Mouse (Mus musculus): ENCODE data around the gene Gm20422.
"Not testable (repeated sequence)": the region's sequence is repeated elsewhere in the genome, so short reads cannot be mapped to it uniquely, and the experiment has no call there.

Gm20422 gene

DNA sequence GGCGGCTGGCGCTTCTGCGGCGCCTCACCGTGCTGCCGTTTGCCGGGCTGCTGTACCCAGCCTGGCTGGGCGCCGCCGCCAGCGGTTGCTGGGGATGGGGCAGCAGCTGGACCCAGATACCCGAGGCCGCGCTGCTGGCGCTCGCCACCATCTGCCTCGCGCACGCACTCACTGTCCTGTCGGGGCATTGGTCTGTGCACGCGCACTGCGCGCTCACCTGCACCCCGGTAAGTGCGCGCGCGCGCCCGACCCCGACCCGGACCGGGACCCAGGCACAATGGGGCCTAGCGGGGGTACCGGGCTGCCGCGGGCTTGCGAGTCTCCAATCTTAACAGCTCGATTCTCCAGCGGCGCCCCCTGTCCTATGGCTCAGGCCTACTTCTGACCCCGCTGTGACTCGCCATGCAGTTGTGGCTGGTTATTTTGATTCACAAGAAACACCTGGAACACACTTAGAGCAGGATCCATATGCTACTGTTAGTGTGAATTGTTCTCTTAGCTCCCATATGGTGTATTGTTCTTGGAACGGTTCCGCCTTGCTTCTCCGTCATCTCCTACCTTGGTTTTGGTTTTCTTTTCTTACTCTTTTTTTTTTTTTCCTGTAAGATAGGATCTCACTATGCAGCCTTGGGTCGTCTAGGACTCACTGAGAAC is 16.9 kb upstream of the Gm20422 start:
- no peak for DNase-seq

DNA sequence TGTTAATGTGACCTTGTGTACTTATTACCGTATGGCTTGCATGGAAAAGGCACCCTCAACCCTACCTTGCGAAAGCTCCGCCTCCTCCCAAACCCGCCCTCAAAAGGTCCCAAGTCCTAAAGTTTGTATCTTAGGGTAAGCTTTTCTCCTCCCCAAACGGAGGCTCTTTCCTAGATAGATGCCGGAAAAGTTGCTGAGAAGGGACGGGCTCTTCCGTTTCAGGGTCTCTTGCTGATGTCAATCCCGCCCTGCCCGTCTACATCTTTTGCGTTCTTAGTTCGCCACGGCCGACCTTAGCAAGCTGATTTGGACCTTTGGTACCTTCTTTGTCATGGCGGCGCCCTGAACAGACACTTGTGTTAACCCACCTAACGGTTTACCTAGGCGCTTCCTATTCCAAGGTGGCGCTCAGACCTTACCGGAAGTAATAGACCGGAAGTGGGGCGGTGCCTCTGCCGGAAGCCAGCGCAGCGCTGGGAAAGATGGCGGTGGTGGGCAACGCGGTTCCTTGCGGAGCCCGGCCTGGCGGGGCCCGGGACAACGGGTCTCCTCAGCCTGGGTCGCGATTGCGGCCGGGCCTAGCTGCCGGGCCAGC is 16.2 kb upstream of the Gm20422 start, which contains the start of the genes Atp13a1 and Zfp866:
Gene Atp13a1, plus strand, starts transcription at position 391 of the 595 bp plus-strand sequence.
Gene Zfp866, minus strand, starts transcription at position 406 of the 595 bp plus-strand sequence.
- DNase-seq: peak; percentile 91

DNA sequence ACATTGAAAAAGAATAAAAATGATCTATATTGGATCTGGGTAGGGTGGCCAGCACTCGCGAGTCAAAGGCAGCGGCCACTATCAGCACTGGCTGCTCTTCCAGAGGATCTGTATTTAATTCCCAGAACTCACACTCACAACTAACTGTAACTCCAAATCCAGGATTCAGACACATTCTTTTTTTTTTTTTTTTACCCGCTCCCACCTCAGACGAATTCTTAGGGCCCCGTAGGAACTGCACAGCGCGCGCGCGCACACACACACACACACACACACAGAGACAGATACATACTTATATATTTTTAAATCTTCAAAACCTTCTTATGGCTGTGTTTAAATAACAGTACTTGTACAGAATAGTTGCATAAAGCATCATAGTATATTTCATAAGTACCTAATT is 15.7 kb upstream of the Gm20422 start:
- no peak for DNase-seq

DNA sequence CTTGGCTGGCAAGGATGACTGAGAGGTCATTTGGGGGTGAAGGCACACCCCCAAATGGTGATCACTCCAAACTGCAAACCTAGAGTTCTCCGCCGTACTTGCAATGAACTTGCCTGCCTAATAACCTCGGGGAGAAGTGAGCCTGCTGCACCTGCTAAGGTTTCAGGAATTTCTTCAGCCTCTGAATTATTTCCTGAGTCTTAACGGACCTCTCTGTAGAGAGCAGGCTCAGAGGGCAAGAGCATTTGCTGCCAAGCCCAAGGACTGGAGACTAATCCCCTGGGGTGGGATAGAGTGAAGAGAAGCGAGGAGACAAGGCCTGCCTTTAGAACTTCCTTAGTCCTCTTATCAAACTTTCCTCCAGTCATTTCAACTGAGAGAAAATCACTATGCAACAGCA is 15.0 kb upstream of the Gm20422 start:
- DNase-seq: peak; percentile 13

DNA sequence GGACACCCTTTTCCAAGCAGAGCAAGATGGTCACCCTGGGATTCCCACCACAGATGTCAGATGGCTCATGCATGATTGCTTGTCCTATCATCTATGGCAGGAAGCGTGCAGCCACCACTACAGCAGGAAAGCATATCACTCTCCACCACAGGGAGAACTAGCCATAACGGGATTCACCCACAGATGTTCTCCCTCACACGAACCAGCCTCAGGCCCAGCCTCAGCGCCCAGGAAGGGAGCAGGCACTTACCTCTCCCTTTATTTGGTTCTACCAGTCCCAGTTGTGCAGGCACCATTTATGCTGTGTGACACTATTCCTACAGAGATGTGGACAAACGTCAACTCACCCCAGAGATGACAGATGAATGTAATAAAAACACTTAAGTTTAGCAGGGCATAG is 14.4 kb upstream of the Gm20422 start:
- DNase-seq: no peak

DNA sequence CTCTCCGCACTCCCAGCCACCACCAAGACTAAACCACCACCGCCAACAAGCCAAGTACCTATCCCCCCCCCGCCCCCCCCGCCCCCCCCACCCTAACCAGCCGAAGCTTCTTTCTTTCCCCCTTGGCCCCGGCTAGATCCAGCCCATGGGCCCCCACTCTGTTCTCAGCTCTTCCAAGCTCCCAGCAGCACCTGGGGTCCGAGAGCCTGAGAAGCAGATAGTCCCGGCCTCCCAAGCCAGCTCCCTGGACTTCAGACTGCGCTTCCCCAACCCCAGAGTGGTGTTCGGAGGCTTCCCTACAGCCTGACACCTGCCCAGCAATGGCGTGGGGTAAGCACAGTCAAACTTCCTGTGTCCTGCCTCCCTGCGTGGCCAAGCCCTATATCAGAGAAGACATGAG is 2.4 kb upstream of the Gm20422 start:
- no peak for DNase-seq

DNA sequence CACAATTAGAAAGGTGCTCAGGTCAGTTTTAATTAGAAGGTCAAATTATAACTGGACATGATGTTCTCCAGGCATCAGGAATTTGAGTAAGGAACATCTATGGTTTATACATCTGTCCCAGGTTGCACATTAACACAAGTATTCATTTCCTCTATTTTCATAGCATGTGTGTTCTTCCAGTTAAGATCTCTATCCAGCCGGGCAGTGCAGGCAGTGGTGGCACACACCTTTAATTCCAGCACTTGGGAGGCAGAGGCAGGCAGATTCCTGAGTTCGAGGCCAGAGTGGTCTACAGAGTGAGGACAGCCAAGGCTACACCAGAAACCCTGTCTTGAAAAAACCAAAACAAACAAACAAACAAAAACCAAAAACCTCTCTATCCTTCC is 456 bp upstream of the Gm20422 start:
- no peak for DNase-seq

DNA sequence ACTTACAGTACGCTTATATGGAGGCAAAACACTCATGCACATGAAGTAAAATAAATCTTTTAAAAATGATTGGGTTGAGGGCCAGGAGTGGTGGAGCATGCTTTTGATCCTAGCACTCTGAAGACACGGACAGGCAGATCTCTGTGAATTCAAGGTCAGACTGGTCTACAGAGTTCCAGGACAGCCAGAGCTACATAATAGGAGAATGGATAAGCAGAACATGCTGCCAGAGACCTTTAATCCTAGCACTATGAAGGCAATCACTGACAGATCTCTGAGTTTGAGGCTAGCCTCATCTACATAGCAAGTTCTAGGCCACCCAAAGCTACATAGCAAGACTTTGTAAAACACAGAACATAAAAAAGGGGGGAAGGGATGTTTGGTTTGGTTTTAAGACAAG is 2.6 kb downstream of the Gm20422 start:
- no peak for DNase-seq

DNA sequence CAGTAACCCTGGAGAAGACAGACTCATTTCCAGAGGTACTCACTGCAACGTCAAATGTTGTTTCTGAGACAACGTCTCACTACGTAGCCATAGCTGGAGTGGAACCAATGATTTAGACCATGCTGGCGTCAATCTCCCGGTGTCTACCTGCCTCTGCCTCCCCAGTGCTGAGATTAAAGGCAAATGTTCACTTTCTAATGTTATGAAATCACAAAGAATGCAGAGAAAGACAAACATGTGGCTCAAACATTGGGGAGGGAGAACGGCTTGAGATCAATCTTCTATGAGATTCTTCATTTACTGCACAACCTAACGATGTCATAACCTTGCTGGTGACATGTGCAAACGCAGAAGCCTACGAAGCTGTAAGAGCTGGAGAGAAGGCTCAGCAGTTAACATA is 3.5 kb downstream of the Gm20422 start:
- no peak for DNase-seq

DNA sequence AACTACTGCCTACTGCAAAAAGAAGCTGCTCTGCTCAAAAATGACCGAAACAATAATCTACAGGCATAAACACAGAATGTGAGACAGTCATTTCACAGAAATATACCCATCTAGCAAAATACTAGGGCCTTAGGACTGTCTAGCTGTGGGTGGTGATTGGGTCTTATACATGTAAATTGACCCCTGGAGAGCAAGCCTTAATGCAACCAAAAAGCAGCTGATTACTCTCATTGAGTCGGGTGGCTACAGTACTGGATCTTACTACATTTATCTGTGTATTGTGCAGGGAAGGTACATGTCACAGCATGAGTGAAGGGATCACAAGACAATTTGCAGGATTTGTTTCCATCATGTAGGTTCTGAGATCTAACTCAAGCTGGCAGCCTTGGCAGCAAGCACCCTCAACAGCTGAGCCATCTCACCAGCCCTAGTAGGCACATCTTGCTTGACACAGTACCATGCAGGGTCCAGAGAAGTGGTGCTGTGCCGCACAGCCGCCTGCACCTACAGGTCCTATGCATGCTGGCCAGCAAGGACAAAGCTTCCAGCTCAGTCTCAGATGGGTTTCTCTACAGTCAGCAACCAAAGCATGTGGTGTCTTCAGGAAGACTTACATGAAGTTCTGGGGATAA is 12.8 kb downstream of the Gm20422 start:
- DNase-seq: no peak

DNA sequence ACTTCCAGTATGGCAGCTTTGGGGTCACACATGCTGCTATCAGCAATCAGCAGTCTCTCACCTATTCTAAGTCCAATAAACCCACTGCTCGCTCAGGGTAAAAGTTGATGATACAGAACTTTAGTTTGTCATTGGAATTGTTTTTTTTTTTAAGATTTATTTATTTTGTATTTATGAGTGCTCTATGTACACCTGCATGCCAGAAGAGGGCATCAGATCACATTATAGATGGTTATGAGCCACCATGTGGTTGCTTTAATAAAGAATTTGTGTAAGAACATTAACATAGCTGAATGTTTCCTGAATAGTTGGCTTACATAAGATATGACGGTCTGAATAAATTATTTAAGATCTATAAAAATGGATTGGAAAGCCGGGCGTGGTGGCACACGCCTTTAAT is 16.4 kb downstream of the Gm20422 start:
- DNase-seq: no peak

DNA sequence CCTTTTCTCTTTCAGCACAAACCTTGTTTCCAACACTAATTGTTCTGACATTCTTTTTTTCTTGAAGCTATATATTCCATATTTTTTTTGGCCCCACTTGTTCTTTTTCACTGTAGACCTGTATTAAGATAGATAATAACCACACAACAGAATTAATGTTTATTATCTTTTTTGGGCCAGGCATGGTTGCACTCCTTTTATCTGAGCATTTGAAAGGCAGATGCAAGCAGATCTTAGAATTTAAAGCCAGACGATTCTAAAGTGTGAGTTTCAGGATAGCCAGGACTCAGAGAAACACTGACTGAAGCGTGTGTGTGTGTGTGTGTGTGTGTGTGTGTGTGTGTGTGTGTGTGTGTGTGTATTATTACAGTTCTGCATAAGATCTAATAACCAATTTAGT is 22.2 kb downstream of the Gm20422 start:
- no peak for DNase-seq

DNA sequence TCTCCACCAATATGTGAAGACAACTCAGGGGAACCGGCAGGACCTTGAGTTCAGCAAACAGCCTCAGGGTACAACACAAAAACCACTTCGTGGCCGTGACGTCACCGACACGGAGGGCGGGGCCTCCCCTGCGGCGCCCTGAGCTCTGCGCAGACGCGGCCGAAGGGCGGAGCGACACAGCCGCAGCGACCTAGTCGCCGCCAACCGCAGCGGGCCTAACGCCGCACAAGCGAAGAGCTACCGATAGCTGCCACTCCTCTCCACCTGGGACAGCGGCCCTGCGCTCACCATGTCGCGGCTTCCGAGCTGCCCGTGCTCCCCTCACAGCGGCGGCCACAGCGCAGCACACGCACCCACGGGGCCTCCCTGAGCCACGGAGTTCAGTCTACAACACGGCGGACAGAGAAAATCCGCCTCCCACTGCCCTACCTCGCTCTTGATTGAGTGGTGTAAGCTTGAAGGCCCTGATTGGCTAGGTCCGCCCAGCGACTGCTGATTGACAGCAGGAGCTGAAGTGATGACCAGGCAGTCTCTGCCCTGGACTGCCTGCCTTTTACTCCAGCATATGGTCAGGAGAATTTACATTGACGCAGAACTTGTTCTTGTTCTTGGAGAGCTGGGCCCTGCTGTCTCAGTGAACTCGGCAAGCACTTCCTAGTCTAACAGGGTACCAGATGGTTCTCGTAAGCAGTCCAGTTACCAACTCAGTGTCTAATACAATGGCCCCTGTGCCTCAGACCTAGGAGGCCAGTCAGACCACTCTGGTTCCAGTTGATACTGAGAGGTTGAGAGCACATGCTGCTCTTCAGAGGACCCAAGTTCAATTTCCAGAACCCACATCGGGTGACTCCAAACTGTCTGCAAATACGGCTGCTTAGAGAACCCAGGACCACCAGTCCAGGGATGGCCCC is 24.9 kb downstream of the Gm20422 start, which contains the start of gene Zfp963:
Gene Zfp963, minus strand, starts transcription at position 427 of the 911 bp plus-strand sequence.
- peak; percentile 98 for DNase-seq

DNA sequence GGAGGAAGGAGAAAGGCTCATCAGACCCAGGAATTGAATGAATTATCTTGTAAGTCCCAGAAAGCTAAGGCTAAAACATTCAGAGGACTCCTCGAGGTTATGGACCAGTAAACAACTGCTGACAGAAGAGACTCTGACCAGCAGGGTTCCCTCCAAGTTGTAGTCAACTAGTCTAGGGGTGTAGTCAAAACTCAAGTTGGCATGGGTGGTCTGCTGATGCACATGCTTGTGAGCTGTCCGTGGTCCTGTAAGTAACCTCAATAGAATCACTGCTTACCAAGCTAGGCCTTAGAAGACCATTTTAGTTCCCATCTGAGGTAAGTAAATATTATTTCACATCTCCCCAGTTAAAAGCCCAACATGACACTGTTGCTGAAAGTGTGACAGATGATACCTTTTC is 33.5 kb downstream of the Gm20422 start:
- DNase-seq: no peak

DNA sequence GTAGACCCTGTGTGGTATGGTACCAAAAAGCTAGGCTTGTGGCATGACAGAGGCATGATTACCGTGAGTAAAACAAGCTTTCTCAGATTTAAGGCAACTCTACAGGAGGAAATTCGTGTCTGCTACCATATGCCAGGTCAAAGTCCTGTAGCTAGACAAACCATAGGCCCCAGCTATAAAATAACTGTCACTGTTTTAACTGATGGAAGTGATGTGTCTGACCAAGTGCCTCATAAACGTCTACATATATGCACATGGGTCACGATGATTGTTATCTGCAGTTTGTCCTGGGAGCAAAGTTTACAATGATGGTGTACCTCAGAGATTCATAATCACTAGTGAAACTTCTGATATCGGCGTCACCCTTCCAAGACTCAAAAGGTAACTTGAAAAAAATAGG is 33.9 kb downstream of the Gm20422 start:
- no peak for DNase-seq

DNA sequence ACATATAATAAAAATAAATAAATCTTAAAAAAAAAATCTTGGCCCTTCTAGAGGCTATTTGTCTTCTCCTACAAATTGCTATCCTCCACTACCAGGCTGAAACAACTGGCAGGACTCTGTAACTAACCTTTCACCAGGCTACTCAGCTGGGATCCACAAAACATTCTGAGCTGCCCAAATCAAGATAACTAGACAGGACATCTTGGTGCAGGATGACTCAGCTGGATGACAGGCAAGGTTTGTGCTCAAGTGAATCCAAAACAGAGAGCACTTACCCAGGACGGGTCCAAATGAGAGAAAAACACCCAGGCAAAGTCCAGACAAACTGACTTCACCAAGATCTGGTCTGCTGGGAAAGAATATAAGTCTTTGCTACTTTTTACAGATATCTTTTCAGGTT is 39.2 kb downstream of the Gm20422 start:
- no peak for DNase-seq

DNA sequence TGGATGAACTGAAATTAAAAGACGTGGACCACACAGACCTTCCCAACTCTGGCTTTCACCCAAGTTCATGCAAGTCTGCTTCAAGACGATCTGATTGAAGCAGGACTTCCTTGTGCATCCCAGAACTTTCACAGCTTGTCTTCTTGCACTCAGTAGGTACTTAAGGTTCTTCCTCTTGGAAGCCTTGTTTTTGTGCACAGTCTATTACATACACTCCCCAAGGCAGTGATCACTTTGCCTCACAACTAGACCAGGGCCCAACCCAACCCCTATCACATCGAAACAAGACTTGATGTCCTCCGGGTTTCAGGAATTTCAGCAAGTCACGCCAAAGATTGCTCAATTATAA is 57.5 kb downstream of the Gm20422 start:
- no peak for DNase-seq

DNA sequence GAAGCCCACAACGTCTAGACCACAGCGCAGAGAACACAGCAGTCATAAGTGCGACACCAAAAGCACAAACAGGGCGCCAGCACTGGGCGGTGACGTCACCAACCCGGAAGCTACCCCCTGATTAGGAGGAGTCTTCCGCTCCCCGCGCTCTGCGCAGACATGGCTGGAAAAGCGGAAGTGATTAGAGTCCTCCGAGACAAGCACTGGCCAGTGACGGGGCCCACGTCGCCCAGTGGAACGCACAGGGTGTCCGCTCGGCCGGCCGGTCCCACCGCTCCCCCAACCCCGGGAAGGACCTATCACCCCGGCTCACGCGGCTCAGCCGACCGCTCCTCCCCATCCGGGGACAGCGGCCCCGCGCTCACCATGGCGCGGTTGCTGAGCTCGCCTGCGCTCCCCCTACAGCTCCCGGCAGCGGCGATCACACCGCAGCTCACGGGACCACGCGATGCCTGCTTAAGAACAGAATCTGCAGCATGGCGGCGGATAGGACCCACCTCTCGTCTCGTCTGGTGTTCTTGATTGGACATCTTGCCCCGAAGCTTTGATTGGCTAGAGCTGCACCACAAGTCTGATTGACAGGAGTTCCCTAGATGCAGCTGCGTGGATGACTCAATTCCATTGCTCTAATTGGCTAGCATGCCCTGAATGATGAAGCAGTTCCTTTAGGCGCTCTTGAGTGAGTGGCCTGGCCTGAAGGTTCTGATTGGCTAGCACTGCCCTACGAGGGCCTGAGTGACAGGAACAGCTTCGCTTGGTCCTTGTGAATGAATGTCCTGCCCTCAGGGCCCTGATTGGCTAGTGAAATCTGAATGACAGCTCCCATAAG is 58.1 kb downstream of the Gm20422 start:
- DNase-seq: peak; percentile 92

DNA sequence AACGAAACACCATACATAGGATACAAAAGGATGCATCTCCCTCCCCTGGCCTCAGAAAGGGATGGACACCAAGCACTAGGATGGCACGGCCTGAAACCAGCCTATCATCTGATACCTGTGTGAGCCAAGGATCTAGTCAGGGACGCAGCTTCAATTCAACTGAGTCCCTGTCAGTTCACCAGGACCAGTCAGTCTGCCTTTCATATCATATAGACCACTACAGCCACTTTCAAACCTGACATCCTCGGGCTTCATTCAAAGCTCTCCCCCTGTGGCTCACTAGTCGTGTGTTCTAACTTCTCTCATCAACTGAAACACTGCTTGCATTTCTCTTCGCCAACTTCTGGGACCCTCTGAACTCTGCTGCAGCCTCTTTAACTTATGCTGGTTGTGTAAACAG is 59.3 kb downstream of the Gm20422 start:
- no peak for DNase-seq

DNA sequence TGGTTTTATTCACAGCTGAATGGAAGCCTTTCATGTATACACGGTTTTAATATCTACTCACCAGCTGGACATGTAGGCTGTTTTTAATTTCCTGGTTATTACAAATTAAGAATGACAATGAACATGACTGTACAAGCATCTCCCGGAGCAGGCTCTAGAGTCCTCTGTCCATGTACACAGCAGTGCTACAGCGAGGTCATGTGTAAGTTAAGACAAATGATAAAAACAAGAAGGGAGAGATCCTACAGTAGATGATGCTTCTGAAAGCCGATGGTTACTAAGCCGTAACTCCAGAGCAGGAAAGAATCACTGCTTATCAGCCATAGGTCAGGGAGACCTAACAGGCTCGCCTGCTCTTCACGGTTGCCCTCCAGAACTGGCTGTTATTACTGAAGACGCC is 61.2 kb downstream of the Gm20422 start:
- no peak for DNase-seq

DNA sequence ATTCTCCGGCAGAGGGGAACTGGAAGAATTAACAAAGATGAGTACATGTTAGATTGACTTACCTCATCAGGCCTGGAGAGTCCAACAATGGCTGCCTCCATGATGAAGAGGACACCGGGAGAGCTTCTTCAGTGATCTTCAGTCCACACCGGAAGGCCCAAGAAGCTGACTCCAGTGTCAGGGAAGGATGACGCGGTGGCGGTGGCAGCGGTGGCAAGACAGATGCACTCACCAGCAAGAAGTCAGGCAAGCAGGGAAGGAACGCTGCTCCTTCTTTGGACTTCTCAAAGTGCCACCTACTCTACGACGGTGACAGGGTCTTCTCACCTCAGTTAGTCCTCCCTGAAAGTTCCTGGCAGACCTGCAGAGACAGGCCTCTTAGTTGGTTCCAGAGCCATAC is 64.1 kb downstream of the Gm20422 start, which contains the start of gene Zfp869:
Gene Zfp869, minus strand, starts transcription at position 101 of the 400 bp plus-strand sequence.
- not testable (repeated sequence) for DNase-seq

DNA sequence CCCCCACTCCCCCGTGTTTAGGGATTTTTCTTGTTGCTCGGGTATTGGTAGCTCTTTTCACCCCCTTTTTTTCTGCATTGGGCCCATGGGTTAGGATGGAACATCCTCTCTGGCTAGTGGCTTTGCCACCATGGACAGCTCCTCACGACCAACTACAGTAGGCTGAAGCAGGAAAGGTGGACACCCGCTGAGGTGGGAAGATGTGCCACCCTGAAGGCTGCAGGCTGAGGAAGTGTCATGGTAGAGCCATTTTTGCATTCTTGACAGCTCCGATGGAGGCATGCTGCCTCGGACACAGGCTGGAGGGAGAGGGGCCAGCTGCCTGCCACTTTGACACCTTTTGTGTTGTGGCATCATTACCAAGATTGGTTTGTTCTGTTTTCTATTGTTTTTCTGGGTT is 72.9 kb downstream of the Gm20422 start:
- no peak for DNase-seq

Data from kidney, adult 18-20 months (tissue).